Mouse (Mus musculus): ENCODE measurements at regions not wholly inside any gene's neighbourhood (a gene's known extent, or its start where the extent isn't known, plus 50 kb on each side); places are given as distances from the start of the nearest gene placed in this dataset.

DNA sequence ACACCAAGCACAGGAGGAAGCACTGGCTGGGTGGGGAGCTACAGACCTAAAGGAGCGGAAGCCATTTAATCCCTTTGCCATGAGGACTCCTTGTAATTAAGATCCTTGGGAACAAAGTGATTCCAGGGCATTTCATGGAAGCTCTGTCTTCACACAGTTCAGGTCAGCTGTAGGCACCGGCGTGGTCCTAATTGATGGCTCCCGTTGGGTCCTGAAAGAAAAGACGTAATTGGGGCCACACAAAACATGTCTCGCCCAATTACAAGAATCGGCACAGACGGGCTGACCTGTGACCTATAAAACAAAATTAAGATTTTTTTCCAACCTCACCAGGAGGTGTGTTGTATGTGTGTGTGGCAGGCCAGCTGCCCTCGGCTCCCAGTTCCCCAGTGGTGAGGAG, 232.3 kb upstream of the Dio3 start:
- Histone ChIP-seq H3K4me3 (no peak overlapping the region), H3K36me3 (no peaks in the 10 kb centered on the region), H3K9ac (no peak overlapping the region), H3K27ac (replicated peaks) (no peak overlapping the region), H3K4me2 (no peak overlapping the region), H3K27me3 (no peaks in the 10 kb centered on the region), H3K4me1 (replicated peaks) (0 out of 2 replicates have a peak, but pooled peaks cover 9% of the 10 kb centered on the region), H3K9me3 (no peaks in the 10 kb centered on the region)
- ATAC-seq (ENCODE audit: low FRiP score, low read depth), result no peak
- 62% methylated on average over 9 of the region's 9 CpGs for WGBS

DNA sequence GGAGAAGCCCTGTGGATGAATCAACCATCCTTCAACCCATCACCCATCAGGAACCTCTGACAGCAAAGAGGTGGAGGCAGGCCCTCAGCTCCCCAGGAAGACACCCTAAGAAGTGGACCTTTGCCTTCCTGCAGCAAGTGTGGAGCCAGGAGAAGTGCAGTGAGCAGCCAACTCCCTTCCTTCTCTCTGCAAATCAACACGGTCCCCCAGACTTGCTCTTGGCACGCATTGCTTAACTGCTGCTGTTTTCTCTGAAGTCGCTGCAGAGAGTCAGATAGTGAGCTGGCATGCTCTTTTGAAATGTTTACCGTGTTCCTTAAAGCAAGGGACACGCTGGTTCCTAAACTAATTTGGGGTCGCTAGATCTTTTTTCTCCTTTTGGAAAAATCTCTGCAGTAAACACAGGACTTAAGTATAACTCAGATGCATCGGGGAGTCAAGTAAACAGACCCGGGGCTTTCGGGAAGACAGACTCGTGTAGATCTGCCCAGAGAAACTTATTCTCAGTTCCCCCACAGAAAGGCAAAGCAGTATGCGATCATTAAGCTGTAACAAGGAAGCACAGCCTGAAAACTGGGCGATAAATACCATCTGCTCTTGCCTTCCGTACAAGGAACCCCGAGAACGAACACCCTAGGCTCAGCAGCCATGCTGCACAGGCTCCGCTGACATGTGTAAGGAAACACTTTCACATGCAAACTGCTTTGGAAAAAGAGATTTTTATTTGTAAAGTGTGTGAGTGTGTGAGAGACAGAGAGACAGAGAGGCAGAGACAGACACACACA, 231.2 kb upstream of the Dio3 start:
- ATAC-seq (ENCODE audit: low FRiP score, low read depth), result no peak
- 0 out of 2 replicates have a peak, but pooled peaks cover 9% of the 10 kb centered on the region for H3K4me1 ChIP-seq (replicated peaks)
- H3K27me3 ChIP-seq, result no peaks in the 10 kb centered on the region
- no peak overlapping the region for H3K4me2 ChIP-seq
- WGBS, result 70% methylated on average over 16 of the region's 16 CpGs
- H3K36me3 ChIP-seq, result no peaks in the 10 kb centered on the region
- no peaks in the 10 kb centered on the region for H3K9me3 ChIP-seq
- no peak overlapping the region for H3K9ac ChIP-seq
- no peak overlapping the region for H3K27ac ChIP-seq (replicated peaks)
- no peak overlapping the region for H3K4me3 ChIP-seq

DNA sequence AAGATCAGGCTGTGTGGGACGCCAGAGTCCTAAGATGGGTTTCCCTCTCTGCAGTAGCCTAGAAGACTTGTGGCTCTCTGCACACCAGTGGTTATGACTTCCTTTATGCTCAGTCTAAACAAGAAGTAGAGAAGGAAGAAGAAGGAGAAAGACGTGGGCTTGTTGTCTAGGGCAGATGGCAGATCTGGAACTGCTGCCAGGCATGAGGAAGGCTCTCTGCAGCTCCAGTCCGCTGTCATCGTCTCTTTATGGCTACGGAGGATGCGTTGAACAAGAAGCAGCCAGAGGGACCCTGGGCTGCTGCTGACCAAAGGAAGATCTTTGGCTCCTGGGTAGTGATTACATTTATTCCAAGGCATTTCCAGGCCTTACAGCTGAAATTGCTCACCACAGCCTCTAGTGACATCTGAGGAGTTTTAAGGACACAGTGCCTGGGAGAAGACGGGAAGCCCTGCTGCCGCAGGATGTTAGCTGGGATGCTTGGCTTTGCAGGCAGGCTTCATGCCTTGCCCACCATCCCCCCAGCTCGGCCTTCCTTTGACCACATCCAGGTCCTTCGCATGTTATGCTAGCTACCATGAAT, 229.6 kb upstream of the Dio3 start:
- Histone ChIP-seq H3K27ac (replicated peaks) (no peak overlapping the region), H3K27me3 (no peaks in the 10 kb centered on the region), H3K4me3 (no peak overlapping the region), H3K4me1 (replicated peaks) (0 out of 2 replicates have a peak, but pooled peaks cover 9% of the 10 kb centered on the region), H3K36me3 (no peaks in the 10 kb centered on the region), H3K9me3 (no peaks in the 10 kb centered on the region), H3K9ac (no peak overlapping the region), H3K4me2 (no peak overlapping the region)
- no peak for ATAC-seq (ENCODE audit: low FRiP score, low read depth)
- 86% methylated on average over 10 of the region's 10 CpGs for WGBS

DNA sequence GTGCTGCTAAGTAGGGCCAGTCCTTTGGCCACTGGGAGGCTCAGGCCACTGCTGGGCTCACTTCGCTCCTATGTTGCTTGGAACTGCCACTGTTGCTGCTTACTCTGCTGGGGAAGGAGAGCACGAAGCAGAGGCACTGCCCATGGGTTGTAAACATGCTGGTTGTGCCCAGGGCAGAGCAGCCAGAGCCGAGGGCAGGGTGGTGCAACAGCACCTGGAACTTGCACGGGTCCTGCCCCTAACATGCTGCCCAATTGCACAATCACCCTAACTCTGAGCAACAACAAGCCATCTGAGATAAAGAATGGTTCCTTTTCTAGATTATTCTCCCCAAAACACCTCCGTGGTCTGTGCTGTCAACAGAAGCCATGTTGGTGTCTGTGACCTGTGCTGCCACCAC, 219.5 kb upstream of the Dio3 start:
- Histone ChIP-seq H3K9ac (no peak overlapping the region), H3K27me3 (no peaks in the 10 kb centered on the region), H3K4me2 (no peak overlapping the region), H3K4me1 (replicated peaks) (no peaks in the 10 kb centered on the region), H3K36me3 (no peaks in the 10 kb centered on the region), H3K4me3 (no peak overlapping the region), H3K27ac (replicated peaks) (no peak overlapping the region), H3K9me3 (no peaks in the 10 kb centered on the region)
- ATAC-seq (ENCODE audit: low FRiP score, low read depth), result no peak
- WGBS, result 85% methylated on average over 5 of the region's 5 CpGs

DNA sequence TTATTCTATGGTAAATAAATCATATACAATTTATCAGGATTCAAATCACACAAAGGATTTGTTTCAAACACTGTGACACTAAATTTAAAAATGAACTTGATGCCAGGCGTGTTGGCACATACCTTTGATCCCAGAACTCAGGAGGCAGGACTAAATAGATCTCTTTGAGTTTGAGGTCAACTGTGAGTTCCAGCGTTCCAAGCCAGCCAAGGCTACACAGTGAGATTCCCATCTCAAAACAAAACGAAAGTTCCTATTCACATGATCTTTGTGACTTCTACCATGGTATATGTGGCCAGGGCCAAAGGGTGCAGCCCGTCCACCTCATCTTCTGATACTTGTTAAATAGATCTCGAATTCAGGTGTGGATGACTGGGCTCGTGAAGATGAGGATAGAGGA, 216.9 kb upstream of the Dio3 start:
- H3K9ac ChIP-seq, result no peak overlapping the region
- no peak overlapping the region for H3K4me3 ChIP-seq
- H3K27ac ChIP-seq (replicated peaks), result no peak overlapping the region
- H3K36me3 ChIP-seq, result no peaks in the 10 kb centered on the region
- ATAC-seq (ENCODE audit: low FRiP score, low read depth), result no peak
- WGBS, result 89% methylated on average over 6 of the region's 6 CpGs
- H3K4me2 ChIP-seq, result no peak overlapping the region
- H3K4me1 ChIP-seq (replicated peaks), result no peaks in the 10 kb centered on the region
- no peaks in the 10 kb centered on the region for H3K27me3 ChIP-seq
- H3K9me3 ChIP-seq, result no peaks in the 10 kb centered on the region

DNA sequence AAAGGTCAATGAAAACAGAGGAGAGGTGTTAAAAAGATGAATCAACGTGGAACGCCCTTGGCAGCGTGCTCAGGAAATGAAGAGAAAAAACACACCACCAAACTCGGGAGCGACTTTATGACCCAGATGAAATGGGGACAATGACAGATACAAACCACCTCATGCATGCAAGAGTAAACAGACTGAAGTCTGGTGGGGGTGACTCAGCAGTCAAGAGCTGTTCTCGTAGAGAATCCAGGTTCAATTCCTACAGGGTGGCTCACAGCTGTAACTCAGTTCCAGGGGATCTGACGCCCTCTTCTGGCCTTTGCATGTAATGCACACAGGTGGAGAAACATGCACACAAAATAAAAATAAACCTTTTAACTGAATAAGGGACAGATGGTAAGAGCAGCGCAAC, 215.9 kb upstream of the Dio3 start:
- H3K4me3 ChIP-seq, result no peak overlapping the region
- H3K9me3 ChIP-seq, result no peaks in the 10 kb centered on the region
- ATAC-seq (ENCODE audit: low FRiP score, low read depth), result no peak
- no peaks in the 10 kb centered on the region for H3K36me3 ChIP-seq
- WGBS, result 73% methylated on average over 8 of the region's 8 CpGs
- no peak overlapping the region for H3K4me2 ChIP-seq
- no peak overlapping the region for H3K9ac ChIP-seq
- H3K27ac ChIP-seq (replicated peaks), result no peak overlapping the region
- H3K4me1 ChIP-seq (replicated peaks), result no peaks in the 10 kb centered on the region
- no peaks in the 10 kb centered on the region for H3K27me3 ChIP-seq

DNA sequence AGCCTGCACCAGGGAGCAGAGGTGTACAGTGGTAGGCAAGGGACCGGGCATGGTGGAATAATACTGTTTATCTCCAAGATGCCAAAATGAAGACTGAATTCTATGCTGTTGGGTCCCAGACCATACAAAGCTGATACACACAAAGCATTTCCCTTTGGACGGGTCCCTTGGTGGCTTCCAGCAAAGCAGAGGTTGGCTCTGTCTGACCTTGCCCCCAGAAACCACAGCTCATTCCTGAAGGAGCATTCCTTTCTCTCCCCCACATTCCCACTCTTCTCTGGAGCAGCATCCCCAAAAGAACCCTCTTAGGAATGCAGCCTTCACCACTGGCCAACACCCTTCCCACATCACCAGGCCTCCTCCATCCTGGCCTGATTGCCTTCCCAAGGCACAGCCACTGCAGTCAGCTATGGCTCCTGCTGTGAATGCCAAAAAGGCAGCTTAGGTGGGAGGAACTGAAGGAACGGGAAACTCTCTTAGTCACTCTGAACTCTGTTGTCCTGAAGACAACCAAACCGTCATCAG, 212.4 kb upstream of the Dio3 start:
- Histone ChIP-seq H3K27me3 (no peaks in the 10 kb centered on the region), H3K27ac (replicated peaks) (no peak overlapping the region), H3K36me3 (no peaks in the 10 kb centered on the region), H3K4me3 (no peak overlapping the region), H3K4me1 (replicated peaks) (no peaks in the 10 kb centered on the region), H3K4me2 (no peak overlapping the region), H3K9me3 (peaks cover 10% of the 10 kb centered on the region), H3K9ac (no peak overlapping the region)
- 71% methylated on average over 4 of the region's 4 CpGs for WGBS
- ATAC-seq (ENCODE audit: low FRiP score, low read depth), result no peak

DNA sequence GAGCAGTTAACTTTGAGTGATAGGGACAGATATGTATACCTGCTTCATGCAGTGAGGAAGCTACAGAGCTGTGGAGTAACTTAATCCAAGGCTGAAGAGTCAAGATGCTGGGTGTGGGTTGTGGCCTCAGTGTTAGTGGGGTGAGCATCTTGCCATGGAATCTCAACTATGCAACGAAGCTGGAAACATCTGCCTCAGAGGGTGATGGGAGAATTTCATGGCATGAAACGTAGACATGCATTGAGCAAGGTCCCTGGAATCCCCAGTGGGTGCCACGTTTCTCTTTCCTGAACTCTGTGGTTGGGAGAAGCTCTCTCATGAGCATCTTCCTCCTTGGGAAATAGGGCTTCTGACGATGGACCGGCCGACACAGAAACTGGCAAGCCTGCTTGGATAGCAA, 208.4 kb upstream of the Dio3 start:
- Histone ChIP-seq H3K27ac (replicated peaks) (no peak overlapping the region), H3K4me3 (no peak overlapping the region), H3K4me1 (replicated peaks) (no peaks in the 10 kb centered on the region), H3K9ac (no peak overlapping the region), H3K4me2 (no peak overlapping the region), H3K9me3 (peaks cover 10% of the 10 kb centered on the region), H3K36me3 (no peaks in the 10 kb centered on the region), H3K27me3 (no peaks in the 10 kb centered on the region)
- WGBS, result 77% methylated on average over 6 of the region's 6 CpGs
- no peak for ATAC-seq (ENCODE audit: low FRiP score, low read depth)

DNA sequence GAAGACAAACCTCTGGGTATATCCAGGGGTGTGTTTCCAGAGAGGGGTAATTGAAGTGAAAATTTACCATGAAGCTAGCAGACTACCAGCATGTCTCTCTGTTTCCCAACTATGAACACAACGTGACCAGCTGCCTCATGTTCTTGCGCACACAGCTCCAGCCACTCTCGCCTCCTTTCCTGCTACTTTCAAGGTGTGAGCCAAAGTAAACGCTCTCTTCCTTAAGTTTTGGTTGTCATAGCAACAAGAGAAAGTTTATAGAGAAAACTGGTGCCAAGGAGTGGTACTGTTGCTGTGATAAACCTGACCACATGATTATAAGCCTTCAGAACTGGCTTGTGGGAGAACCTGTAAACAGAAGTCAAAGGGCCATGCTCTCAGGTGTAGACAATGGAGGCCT, 207.0 kb upstream of the Dio3 start:
- Histone ChIP-seq H3K27ac (replicated peaks) (no peak overlapping the region), H3K4me2 (no peak overlapping the region), H3K36me3 (no peaks in the 10 kb centered on the region), H3K27me3 (no peaks in the 10 kb centered on the region), H3K4me1 (replicated peaks) (no peaks in the 10 kb centered on the region), H3K9ac (no peak overlapping the region), H3K9me3 (peaks cover 10% of the 10 kb centered on the region), H3K4me3 (no peak overlapping the region)
- ATAC-seq (ENCODE audit: low FRiP score, low read depth), result no peak
- WGBS, result 76% methylated on average over 4 of the region's 4 CpGs

DNA sequence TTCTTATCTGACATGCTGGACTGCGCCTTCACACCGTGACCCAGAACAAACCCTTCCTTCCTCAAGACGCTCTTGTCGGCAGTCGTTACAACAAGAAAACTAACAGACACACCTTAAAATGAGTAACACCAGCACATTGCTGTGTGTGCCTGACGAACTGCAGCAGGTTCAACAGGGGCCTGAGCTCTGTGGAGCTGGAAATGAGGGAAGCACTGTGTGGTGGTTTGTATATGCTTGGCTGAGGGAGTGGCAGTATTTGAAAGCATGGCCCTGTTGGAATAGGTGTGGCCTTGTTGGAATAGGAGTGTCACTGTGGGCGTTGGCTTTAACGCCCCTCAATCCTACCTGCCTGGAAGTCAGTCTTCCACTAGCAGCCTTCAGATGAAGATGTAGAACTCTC, 203.9 kb upstream of the Dio3 start:
- Histone ChIP-seq H3K4me2 (no peak overlapping the region), H3K27ac (replicated peaks) (no peak overlapping the region), H3K4me1 (replicated peaks) (no peaks in the 10 kb centered on the region), H3K27me3 (no peaks in the 10 kb centered on the region), H3K36me3 (no peaks in the 10 kb centered on the region), H3K9ac (no peak overlapping the region), H3K9me3 (no peaks in the 10 kb centered on the region), H3K4me3 (no peak overlapping the region)
- 92% methylated on average over 8 of the region's 8 CpGs for WGBS
- ATAC-seq (ENCODE audit: low FRiP score, low read depth), result no peak

DNA sequence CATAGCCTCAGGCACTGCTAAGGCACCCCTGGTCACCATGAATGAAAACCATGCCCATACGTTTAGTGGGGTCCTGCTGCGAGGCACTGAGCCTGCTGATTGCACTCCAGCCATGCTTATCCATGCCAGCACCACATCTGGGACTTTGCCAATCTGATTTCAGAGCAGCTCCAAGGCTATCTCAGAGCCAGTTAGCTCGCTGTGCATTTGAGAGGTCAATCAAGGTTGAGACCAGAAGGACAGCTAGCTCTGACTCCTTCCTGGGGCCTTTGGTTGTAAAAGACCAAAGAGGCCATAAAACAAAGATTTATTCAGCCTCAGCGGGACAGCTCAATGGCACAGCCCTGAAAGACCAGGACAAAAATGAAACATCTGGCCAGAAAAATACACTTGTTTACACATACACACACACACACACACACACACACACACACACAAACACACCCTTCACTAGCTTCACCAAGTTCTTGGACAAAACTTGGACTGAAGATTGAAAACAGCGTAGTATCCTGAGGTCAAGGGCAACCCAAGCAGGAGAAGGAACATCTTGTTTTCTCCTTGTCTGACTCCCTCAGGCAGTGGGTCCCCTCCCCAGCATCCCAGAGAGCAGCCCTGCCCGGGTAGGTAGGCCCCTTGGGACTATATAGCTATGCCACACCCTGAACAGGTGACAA, 201.5 kb upstream of the Dio3 start:
- Histone ChIP-seq H3K9me3 (no peaks in the 10 kb centered on the region), H3K4me2 (no peak overlapping the region), H3K4me1 (replicated peaks) (no peaks in the 10 kb centered on the region), H3K4me3 (no peak overlapping the region), H3K27me3 (no peaks in the 10 kb centered on the region), H3K36me3 (no peaks in the 10 kb centered on the region), H3K27ac (replicated peaks) (no peak overlapping the region), H3K9ac (no peak overlapping the region)
- 72% methylated on average over 6 of the region's 6 CpGs for WGBS
- no peak for ATAC-seq (ENCODE audit: low FRiP score, low read depth)

DNA sequence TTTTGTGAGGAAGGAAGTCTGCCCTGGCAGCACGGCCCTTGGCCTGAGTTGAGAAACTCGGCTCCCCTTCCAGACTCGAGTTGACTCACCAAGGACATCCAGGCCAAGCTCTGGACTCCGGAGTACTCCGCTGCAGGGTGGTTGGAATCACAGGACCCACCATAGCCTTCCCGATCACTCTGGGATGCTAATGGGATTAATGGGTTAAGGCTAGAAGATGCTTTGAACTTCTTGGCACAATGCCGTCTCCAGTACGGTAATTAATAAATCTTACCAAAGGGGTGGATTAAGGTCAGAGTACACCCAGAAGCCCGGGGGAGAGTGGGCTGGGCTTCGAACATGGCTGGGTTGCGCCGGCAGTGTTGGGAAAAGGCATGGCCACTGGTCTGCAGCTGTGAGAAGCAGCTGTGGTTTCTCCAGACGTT, 200.8 kb upstream of the Dio3 start:
- no peaks in the 10 kb centered on the region for H3K36me3 ChIP-seq
- no peak overlapping the region for H3K4me3 ChIP-seq
- H3K4me2 ChIP-seq, result no peak overlapping the region
- no peaks in the 10 kb centered on the region for H3K4me1 ChIP-seq (replicated peaks)
- H3K9me3 ChIP-seq, result no peaks in the 10 kb centered on the region
- H3K27me3 ChIP-seq, result no peaks in the 10 kb centered on the region
- 75% methylated on average over 13 of the region's 13 CpGs for WGBS
- no peak overlapping the region for H3K9ac ChIP-seq
- H3K27ac ChIP-seq (replicated peaks), result no peak overlapping the region
- no peak for ATAC-seq (ENCODE audit: low FRiP score, low read depth)

Data from hindbrain, embryonic 15.5 days (tissue).